Mouse (Mus musculus) kidney, embryonic 15.5 days (tissue): ENCODE results near the gene Pigm. TPM values are rescaled to one million over a fixed set of nuclear protein-coding genes. Genes with fewer than 3 reads are reported as not detected.

Experiments
- ATAC-seq: fragments of 200-750 bp; cut with Nextera tagmentation; replicated peaks from 2 replicates; pipeline ENCODE4 v1.8.0; 2017; ENCODE audit warnings: moderate TSS enrichment; ENCODE audit not compliant: low FRiP score
- H3K27ac ChIP-seq: fragments of 300-500 bp; sonication (generic); 2 replicates; pipeline ENCODE4 v1.5.1; 2015; ENCODE audit warnings: mild to moderate bottlenecking, inconsistent platforms
- H3K27me3 ChIP-seq: fragments of 300-500 bp; sonication (generic); 2 replicates; pipeline ENCODE4 v1.6.1; 2015; ENCODE audit warnings: inconsistent platforms
- H3K36me3 ChIP-seq: fragments of 300-500 bp; sonication (generic); 2 replicates; pipeline ENCODE4 v1.6.1; 2015; ENCODE audit warnings: inconsistent platforms
- H3K4me1 ChIP-seq: fragments of 300-500 bp; sonication (generic); 2 replicates; pipeline ENCODE4 v1.6.1; 2015; ENCODE audit warnings: inconsistent platforms
- H3K4me2 ChIP-seq: fragments of 300-500 bp; sonication (generic); 2 replicates; pipeline ENCODE4 v1.6.1; 2015; ENCODE audit warnings: moderate library complexity, mild to moderate bottlenecking, inconsistent platforms
- H3K4me3 ChIP-seq: fragments of 300-500 bp; sonication (generic); replicated peaks from 2 replicates; pipeline ENCODE4 v1.5.1; 2015; ENCODE audit warnings: mild to moderate bottlenecking, inconsistent platforms
- H3K9ac ChIP-seq: fragments of 300-500 bp; sonication (generic); 2 replicates; pipeline ENCODE4 v1.6.1; 2015; ENCODE audit warnings: mild to moderate bottlenecking, inconsistent platforms
- H3K9me3 ChIP-seq: fragments of 300-500 bp; sonication (generic); replicated peaks from 2 replicates; pipeline ENCODE4 v1.6.1; 2016; ENCODE audit warnings: inconsistent platforms
- WGBS: fragments of 180-500 bp; shearing (Covaris S2); methylation state at CpG from one replicate; pipeline ENCODE4 v1.1.7; 2015; ENCODE audit warnings: mixed read lengths; 5-methylcytosine and 5-hydroxymethylcytosine counted together
- polyA plus RNA-seq: library from polyadenylated mRNA; unstranded; fragments of >200 nt; fragmentation: Nextera tagmentation; extraction: Ambion mirVana; gene quantifications from 2 replicates; pipeline ENCODE4 v1.2.1, GENCODE M21; 2015

Pigm gene
- polyA plus RNA-seq, 1 experiment from 2014 or later, result 7.9 TPM

DNA sequence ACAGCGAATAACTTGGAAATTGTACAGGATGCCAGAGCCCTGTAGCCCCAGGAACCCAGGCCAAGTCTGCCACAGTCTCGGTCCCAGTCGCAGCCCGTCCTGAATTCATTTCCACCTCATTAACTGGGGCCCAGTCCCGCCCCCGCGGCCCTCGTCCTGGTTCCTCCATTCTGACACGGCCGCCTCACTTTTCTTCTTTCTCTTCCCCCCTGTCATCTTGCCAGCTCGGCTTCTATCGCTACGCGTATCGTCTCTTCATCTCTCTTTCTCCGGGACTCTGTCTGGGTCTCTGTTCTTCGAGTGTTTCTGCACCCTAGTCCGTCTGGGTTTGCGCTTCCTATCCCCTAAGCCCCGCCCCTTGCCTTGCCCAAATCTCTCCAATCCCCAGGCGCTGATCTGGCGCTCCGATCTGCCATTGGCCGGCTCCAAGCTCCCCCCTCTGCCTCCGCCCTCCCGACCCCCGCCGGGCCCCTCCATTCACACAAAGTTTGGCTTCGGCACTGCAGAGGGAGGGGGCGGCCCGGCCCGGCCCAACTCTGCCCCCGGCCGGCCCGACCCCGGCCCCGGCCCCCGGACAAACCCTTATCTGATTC is 35.5 kb upstream of the Pigm start, which contains the start of gene Kcnj10:
Gene Kcnj10 (plus strand): TSS at position 482 of the 593 bp plus-strand sequence.
- peaks cover 52% of the 10 kb centered on the region for H3K27me3 ChIP-seq
- H3K9me3 ChIP-seq, result no peaks in the 10 kb centered on the region
- peaks cover 11% of the 10 kb centered on the region for H3K4me1 ChIP-seq
- peak within 1 kb of the TSS; percentile 52 for H3K4me3 ChIP-seq
- peak; percentile 95 for ATAC-seq
- WGBS, result 3% methylated on average over 38 of the region's 38 CpGs
- no peaks in the 10 kb centered on the region for H3K36me3 ChIP-seq
- H3K4me2 ChIP-seq, result peak within 1 kb of the TSS; percentile 83
- H3K9ac ChIP-seq, result peak within 1 kb of the TSS; percentile 29; the same call in 1 of the 2 replicates
- no peak within 1 kb of the TSS for H3K27ac ChIP-seq

DNA sequence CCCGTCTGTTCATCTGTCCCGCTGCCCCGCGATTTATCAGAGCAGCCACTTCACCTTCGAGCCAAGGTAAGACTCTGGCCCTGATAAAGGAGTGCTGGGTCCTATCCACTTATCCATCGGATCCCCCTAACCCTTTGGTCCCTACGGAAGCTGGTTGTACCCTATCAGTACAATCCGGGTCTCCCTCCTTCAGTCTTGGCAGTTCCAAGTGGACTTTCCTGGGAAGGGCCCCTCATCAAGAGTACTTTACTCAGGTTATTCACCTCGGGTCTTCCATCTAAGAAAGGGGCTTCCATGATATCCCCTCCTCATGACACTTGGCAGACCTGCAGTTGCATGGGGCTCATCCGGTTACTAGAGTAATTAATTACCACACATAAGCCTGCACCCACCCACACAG is 35.0 kb upstream of the Pigm start:
- H3K9ac ChIP-seq, result 0 out of 2 replicates have a peak overlapping the region, but pooled peaks have one; percentile 29
- ATAC-seq, result peak; percentile 26; the same call in 1 of the 2 replicates

DNA sequence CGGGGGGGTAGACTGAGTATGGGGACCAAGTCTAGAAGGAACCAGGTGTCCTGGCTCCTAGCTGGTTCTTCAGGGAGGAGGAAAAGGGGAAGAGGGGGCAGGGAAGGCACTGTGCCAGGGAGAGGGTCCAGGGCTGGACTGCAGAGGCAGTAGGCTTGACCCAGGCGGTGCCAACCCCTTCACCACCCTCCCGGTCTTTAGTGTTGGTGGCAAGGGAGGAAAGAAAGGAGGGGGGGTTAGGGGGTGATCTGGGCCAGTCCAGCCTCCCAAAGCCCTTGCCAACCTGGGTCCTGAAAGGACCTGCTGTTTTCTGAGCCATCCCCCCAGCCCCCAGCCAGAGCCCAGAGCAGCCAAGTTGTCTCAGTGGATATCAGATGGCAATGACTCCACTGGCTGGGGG is 33.6 kb upstream of the Pigm start:
- H3K9me3 ChIP-seq, result no peaks in the 10 kb centered on the region
- ATAC-seq, result no peak
- no peak overlapping the region for H3K4me2 ChIP-seq

More for the DNA sequence above, 35.0 kb upstream of the Pigm start:
- Histone ChIP-seq H3K27ac (no peak overlapping the region), H3K4me1 (peaks cover 11% of the 10 kb centered on the region), H3K27me3 (peaks cover 52% of the 10 kb centered on the region), H3K4me2 (peak overlapping the region; percentile 83), H3K4me3 (peak overlapping the region; percentile 52), H3K9me3 (no peaks in the 10 kb centered on the region), H3K36me3 (no peaks in the 10 kb centered on the region)
- 19% methylated on average over 10 of the region's 10 CpGs for WGBS

DNA sequence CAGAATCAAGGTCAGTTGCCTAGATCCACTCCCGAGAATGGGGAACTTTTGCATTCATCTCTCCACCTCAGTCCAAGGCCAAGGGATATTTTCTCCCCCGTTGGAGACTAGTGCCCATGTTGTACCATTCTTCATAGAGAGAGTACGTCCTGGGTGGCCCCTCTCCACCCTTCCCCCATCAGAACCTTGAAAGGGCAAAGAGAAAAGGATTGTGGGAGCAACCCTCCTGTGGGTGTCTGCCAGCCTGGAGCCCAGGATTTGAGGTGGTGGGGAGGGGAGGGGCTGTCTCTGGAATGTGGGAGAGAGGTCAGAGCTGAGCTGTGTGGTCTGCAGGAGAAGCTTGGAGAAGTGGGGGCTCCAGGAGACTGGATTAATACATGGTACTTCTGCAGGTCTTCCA is 32.4 kb upstream of the Pigm start:
- Histone ChIP-seq H3K9ac (no peak overlapping the region), H3K4me1 (peaks cover 11% of the 10 kb centered on the region), H3K9me3 (no peaks in the 10 kb centered on the region), H3K4me2 (no peak overlapping the region), H3K36me3 (no peaks in the 10 kb centered on the region), H3K4me3 (no peak overlapping the region), H3K27me3 (peaks cover 39% of the 10 kb centered on the region), H3K27ac (no peak overlapping the region)
- ATAC-seq, result no peak
- WGBS, result 61% methylated on average over 3 of the region's 3 CpGs

More for the DNA sequence above, 33.6 kb upstream of the Pigm start:
- H3K36me3 ChIP-seq, result no peaks in the 10 kb centered on the region
- H3K9ac ChIP-seq, result no peak overlapping the region
- peaks cover 11% of the 10 kb centered on the region for H3K4me1 ChIP-seq
- H3K4me3 ChIP-seq, result no peak overlapping the region
- no peak overlapping the region for H3K27ac ChIP-seq
- 91% methylated on average over 3 of the region's 3 CpGs for WGBS
- H3K27me3 ChIP-seq, result peaks cover 48% of the 10 kb centered on the region

DNA sequence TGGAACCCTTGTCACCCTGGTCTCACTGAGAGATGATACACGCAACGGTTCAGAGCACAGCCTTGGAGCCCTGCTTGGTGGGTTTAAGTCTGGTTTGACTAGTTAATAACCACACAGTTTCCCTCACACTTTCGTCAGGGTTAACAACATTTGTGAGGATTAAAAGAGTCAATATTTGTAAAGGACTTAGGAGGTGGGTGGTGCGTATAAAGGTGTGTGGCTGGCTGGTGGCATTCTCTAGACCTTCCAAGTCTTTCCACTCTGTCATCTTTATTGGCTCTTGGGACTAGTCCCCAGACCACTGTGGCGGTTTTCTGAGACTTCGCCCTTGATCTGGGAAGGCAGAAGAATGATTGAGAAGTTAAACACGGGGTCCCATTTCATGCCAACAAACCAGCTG is 31.5 kb upstream of the Pigm start:
- Histone ChIP-seq H3K9ac (no peak overlapping the region), H3K4me2 (no peak overlapping the region), H3K36me3 (no peaks in the 10 kb centered on the region), H3K4me3 (no peak overlapping the region), H3K27ac (no peak overlapping the region), H3K9me3 (no peaks in the 10 kb centered on the region), H3K27me3 (peaks cover 33% of the 10 kb centered on the region), H3K4me1 (peaks cover 14% of the 10 kb centered on the region)
- 80% methylated on average over 7 of the region's 7 CpGs for WGBS
- ATAC-seq, result no peak

DNA sequence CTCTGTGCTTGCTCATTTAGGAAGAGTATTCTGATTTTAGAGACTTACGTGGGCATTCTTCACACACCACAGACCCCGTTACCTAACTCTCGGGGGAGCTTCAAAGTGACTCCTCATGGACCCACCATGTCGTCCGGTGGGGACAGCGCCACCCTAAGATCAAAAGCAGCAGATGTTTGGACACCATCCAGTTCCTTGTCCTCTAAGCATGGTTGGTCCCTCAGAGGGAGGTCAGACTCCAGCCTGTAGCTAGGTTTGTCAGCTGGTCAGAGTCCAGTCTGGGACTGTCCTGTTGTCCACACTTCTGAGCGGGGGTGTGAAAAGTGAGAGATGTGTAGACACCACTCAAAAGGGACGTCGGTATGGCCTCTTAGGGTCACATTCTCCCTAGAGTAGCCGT is 29.6 kb upstream of the Pigm start:
- H3K27me3 ChIP-seq, result peaks cover 37% of the 10 kb centered on the region
- H3K9ac ChIP-seq, result no peak overlapping the region
- no peak overlapping the region for H3K4me2 ChIP-seq
- no peak for ATAC-seq
- H3K36me3 ChIP-seq, result no peaks in the 10 kb centered on the region
- WGBS, result 75% methylated on average over 10 of the region's 10 CpGs
- H3K27ac ChIP-seq, result no peak overlapping the region
- no peak overlapping the region for H3K4me3 ChIP-seq
- peaks cover 21% of the 10 kb centered on the region for H3K4me1 ChIP-seq
- no peaks in the 10 kb centered on the region for H3K9me3 ChIP-seq

DNA sequence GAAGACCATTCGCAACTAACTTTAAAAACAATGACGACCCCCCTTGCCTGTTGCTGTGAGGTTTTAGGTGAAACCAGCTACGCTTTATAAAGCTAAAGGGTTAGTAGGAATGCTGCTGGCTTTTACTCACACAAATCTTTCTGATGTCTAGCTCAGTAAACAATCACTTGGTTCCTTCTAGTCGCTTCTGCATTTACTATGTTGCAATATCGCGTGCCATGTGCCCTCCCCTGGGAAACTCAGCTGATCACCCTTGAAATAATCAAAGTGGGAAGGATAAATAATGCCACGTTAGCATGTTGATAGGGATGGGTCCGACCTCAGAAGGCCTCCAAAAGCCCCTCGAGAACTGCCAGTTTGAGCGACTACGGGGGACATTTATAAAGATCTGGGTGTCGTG is 29.0 kb upstream of the Pigm start:
- Histone ChIP-seq H3K27me3 (peaks cover 36% of the 10 kb centered on the region), H3K9ac (no peak overlapping the region), H3K9me3 (no peaks in the 10 kb centered on the region), H3K27ac (no peak overlapping the region), H3K4me1 (peaks cover 23% of the 10 kb centered on the region), H3K36me3 (no peaks in the 10 kb centered on the region), H3K4me2 (no peak overlapping the region), H3K4me3 (no peak overlapping the region)
- 88% methylated on average over 12 of the region's 12 CpGs for WGBS
- ATAC-seq, result no peak

DNA sequence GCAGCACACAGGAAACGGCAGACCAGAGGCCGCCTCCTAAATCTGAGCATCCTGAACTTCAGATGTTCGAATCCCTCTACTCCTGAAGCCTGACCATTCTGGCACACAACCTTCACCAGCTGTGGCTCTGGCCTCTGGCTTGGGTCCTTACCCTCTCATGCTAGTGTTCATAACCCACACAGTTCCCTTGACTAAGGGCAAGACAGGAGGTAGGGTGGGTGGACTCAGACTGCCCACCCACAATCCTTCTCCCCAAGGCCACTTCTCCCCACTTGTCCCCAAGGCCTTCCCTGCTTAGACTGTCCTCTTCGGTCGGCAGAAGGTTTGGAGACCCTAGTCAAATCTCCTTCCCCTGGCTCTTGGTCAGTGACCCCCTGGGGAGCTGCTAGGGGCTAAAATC is 26.8 kb upstream of the Pigm start:
- Histone ChIP-seq H3K27ac (peak overlapping the region; percentile 88), H3K4me2 (0 out of 2 replicates have a peak overlapping the region, but pooled peaks have one; percentile 24), H3K36me3 (no peaks in the 10 kb centered on the region), H3K4me1 (peaks cover 26% of the 10 kb centered on the region), H3K9ac (no peak overlapping the region), H3K27me3 (peaks cover 26% of the 10 kb centered on the region), H3K9me3 (no peaks in the 10 kb centered on the region), H3K4me3 (no peak overlapping the region)
- WGBS, result 67% methylated on average over 5 of the region's 5 CpGs
- ATAC-seq, result no peak

DNA sequence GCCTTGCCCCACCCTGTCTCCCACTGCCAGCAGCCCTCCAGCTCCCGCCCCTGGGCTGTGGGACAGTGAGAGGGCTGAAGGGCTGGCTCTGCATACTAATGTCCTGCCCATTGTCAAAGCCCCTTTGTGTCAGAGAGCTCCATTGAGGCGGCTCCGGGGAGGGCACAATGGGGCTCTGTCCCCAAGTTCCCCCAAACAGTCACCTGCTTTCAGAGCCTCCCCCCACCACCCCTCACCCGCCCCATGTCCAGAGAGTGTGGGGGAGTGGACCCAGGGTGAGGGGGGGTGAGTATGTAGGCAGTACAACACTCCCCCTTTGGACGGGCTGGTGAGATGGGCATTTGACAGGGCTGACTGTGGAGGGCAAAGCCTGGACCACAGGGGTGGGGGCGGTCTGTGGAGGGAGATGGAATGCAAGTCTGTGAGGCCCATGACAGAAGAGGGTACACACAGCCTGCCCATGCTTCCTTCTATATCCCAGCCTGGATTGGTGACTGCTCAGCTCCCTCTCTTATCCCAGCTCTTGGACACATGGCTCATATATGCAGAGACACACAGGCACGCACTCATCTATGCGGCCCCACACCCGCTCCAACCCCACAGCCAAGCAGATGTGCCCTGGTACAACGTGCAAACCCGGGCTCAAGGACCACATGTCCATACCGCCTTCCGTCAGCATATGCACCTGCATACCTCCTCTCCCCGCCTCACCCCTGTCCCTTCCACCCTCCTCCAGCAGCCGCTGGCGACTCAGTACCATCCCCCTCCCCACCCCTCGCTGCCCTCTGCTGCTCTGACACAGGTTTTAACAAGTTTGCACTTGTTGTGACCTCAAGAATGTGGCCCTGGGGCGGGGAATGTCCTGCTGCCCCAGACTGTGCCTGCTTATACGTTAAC is 26.2 kb upstream of the Pigm start:
- peaks cover 28% of the 10 kb centered on the region for H3K4me1 ChIP-seq
- no peaks in the 10 kb centered on the region for H3K9me3 ChIP-seq
- no peak overlapping the region for H3K4me3 ChIP-seq
- H3K27me3 ChIP-seq, result peaks cover 26% of the 10 kb centered on the region
- no peak overlapping the region for H3K9ac ChIP-seq
- H3K36me3 ChIP-seq, result no peaks in the 10 kb centered on the region
- ATAC-seq, result peak; percentile 91
- peak overlapping the region; percentile 27 for H3K4me2 ChIP-seq
- peak overlapping the region; percentile 88 for H3K27ac ChIP-seq
- 12% methylated on average over 19 of the region's 19 CpGs for WGBS

DNA sequence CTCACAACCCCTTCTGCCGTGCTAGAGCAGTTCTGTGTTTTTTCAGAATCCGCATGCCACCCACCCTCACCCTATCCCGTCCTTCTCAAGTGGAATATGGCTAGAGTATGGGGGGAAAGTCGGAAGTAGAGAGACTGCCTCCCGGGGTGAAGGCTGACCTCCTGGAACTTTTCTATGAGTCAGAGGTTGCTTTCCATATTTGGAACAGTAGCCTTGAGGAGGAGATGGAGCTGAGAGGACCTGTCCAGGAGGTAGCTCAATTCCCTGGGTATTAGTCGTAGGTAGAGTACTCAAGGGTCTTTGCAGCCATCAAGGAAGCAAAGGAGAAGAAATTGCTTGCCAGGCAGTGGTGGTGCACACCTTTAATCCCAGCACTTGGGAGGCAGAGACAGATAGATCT is 24.3 kb upstream of the Pigm start:
- Histone ChIP-seq H3K36me3 (no peaks in the 10 kb centered on the region), H3K9ac (no peak overlapping the region), H3K9me3 (no peaks in the 10 kb centered on the region), H3K4me2 (no peak overlapping the region), H3K27ac (0 out of 2 replicates have a peak overlapping the region, but pooled peaks have one; percentile 88), H3K4me3 (no peak overlapping the region), H3K27me3 (peaks cover 26% of the 10 kb centered on the region), H3K4me1 (peaks cover 31% of the 10 kb centered on the region)
- no peak for ATAC-seq
- WGBS, result 70% methylated on average over 6 of the region's 6 CpGs

DNA sequence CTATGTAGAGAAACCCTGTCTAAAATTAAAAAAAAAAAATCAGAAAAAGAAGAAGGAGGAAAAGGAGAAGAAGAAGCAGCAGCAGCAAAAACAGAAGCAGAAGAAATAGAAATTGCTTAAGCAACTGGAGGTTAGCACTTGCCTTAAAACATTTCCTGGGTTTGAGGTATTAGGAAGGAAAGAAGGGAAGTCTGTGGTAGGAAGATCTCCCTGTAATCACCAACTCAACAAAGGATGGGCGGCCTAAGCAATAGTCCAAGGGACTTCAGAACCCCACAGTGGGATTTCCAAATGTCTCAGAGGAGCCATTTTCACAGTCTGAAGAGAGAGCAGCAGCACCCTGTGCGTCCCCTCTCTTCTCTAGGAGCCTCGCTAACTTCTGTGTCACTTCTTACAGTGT is 23.9 kb upstream of the Pigm start:
- no peaks in the 10 kb centered on the region for H3K36me3 ChIP-seq
- no peaks in the 10 kb centered on the region for H3K9me3 ChIP-seq
- ATAC-seq, result no peak
- no peak overlapping the region for H3K4me3 ChIP-seq
- H3K27ac ChIP-seq, result 0 out of 2 replicates have a peak overlapping the region, but pooled peaks have one; percentile 28
- H3K4me1 ChIP-seq, result peaks cover 31% of the 10 kb centered on the region
- H3K4me2 ChIP-seq, result no peak overlapping the region
- no peak overlapping the region for H3K9ac ChIP-seq
- H3K27me3 ChIP-seq, result peaks cover 26% of the 10 kb centered on the region
- 88% methylated on average over 3 of the region's 3 CpGs for WGBS

DNA sequence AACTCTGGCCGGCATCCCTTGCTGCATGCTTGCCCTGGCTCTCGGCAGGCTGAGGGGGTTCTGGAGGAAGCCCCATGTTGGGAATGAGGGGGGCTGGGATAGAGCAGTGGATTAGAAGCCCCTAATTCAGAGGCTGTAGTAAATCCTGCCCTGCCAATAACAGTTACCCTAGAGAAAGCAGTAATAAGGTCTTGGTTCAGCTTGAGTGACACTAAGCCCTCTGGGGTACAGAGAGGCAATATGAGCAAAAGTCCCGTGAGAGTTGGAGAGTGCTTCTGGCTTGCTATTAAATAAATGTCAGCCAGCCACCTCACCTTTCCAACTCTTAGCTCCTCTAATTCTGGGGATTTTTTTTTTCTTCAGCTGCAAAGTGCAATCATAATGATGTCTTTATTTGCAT is 21.0 kb upstream of the Pigm start:
- Histone ChIP-seq H3K4me3 (no peak overlapping the region), H3K4me2 (no peak overlapping the region), H3K36me3 (no peaks in the 10 kb centered on the region), H3K27ac (peak overlapping the region; percentile 63), H3K27me3 (peaks cover 28% of the 10 kb centered on the region), H3K4me1 (peaks cover 24% of the 10 kb centered on the region), H3K9me3 (no peaks in the 10 kb centered on the region), H3K9ac (no peak overlapping the region)
- WGBS, result 44% methylated on average over 3 of the region's 3 CpGs
- ATAC-seq, result no peak
